8 mouse cellular contexts compared by ENCODE assay signal in genomic region chr10:91171455-91172328, GRCm38 (mm10). TPM values are rescaled to one million over a fixed set of nuclear protein-coding genes. Genes with fewer than 3 reads are reported as not detected.
DNase-seq lines count a peak whose midpoint lies in the region; ATAC-seq and TF ChIP-seq lines count a peak whose summit lies in the region.

No protein-coding gene starts in this region.

- H3K4me3 ChIP-seq in G1E (ENCODE audit: low read depth, low read length) = peak overlapping the region; percentile 97
- H3K4me3 ChIP-seq in forebrain, embryonic 15.5 days = peak overlapping the region; percentile 95
- peak overlapping the region; percentile 79 for H3K4me3 ChIP-seq in layer of hippocampus, adult 2 months
- H3K4me3 ChIP-seq in lung, adult 2 months (replicated peaks; ENCODE audit: extremely low read depth, low read depth, low read length) = peak overlapping the region; percentile 86
- H3K4me3 ChIP-seq in neural tube, embryonic 15.5 days (replicated peaks) = peak overlapping the region; percentile 96

- H3K27ac ChIP-seq in forebrain, embryonic 15.5 days (replicated peaks) = peak overlapping the region; percentile 100
- peak overlapping the region; percentile 92 for H3K27ac ChIP-seq in layer of hippocampus, adult 2 months
- peak overlapping the region; percentile 99 for H3K27ac ChIP-seq in neural tube, embryonic 15.5 days (replicated peaks)

- DNase-seq in G1E (ENCODE audit: low spot score) = peak; percentile 97
- peak; percentile 95 for DNase-seq in cerebellum, adult 11-12 months
- DNase-seq in heart, postnatal 25 days (ENCODE audit: low spot score) = peak; percentile 94
- DNase-seq in layer of hippocampus, adult 2 months (ENCODE audit: low spot score in 2 of 2) = peak; percentile 90 to 93
- peak; percentile 95 for DNase-seq in lung, adult 2 months
- DNase-seq in testis, postnatal 14 days (ENCODE audit: low spot score) = peak; percentile 91

- peak overlapping the region; percentile 98 for H3K9ac ChIP-seq in forebrain, embryonic 15.5 days (replicated peaks)
- peak overlapping the region; percentile 98 for H3K9ac ChIP-seq in neural tube, embryonic 15.5 days (replicated peaks)

- peak; percentile 65 for TF ChIP-seq POLR2A in lung, adult 2 months (IDR thresholded peaks at IDR 0.05; ENCODE audit: borderline replicate concordance, extremely low read depth, low read depth, low read length)

- no peak for TF ChIP-seq CTCF in G1E (IDR thresholded peaks at IDR 0.05; ENCODE audit: low read depth, low read length)
- TF ChIP-seq CTCF in layer of hippocampus, adult 2 months (conservative IDR thresholded peaks at IDR 0.05) = no peak
- no peak for TF ChIP-seq CTCF in lung, adult 2 months (IDR thresholded peaks at IDR 0.05; ENCODE audit: insufficient read depth, low read length)

- peaks cover 33% of the 10 kb centered on the region for H3K4me1 ChIP-seq in G1E (ENCODE audit: insufficient read depth, low read depth, low read length)
- peaks cover 40% of the 10 kb centered on the region for H3K4me1 ChIP-seq in forebrain, embryonic 15.5 days
- peaks cover 5% of the 10 kb centered on the region for H3K4me1 ChIP-seq in lung, adult 2 months (ENCODE audit: control insufficient read depth, insufficient read depth, low read length)
- peaks cover 32% of the 10 kb centered on the region for H3K4me1 ChIP-seq in neural tube, embryonic 15.5 days

- H3K4me2 ChIP-seq in forebrain, embryonic 15.5 days (replicated peaks) = peak overlapping the region; percentile 61
- peak overlapping the region; percentile 65 for H3K4me2 ChIP-seq in neural tube, embryonic 15.5 days

- intact Hi-C loops in heart, postnatal 25 days (cut with DNase I) = loop anchor here (1.0 to 2.0 kb wide), 3 partner anchors 11 to 65 kb away; no protein-coding TSS in a partner anchor

- under 1% methylated on average over 68 of the region's 68 CpGs for WGBS in forebrain, embryonic 15.5 days
- under 1% methylated on average over 66 of the region's 68 CpGs for WGBS in lung, adult 2 months
- under 1% methylated on average over 68 of the region's 68 CpGs for WGBS in neural tube, embryonic 15.5 days

- peak; percentile 71 for ATAC-seq in G1E (ENCODE audit: extremely low read depth, insufficient number of reproducible peaks, low FRiP score, poor library complexity, severe bottlenecking)
- peak; percentile 98 for ATAC-seq in forebrain, embryonic 15.5 days (replicated peaks)
- ATAC-seq in neural tube, embryonic 15.5 days (ENCODE audit: low FRiP score) = peak; percentile 97

- H3K9me3 ChIP-seq in G1E (replicated peaks) = no peaks in the 10 kb centered on the region
- H3K9me3 ChIP-seq in forebrain, embryonic 15.5 days = no peaks in the 10 kb centered on the region
- H3K9me3 ChIP-seq in neural tube, embryonic 15.5 days (replicated peaks) = no peaks in the 10 kb centered on the region

- no peaks in the 10 kb centered on the region for H3K27me3 ChIP-seq in G1E (ENCODE audit: insufficient read depth, low read length)
- H3K27me3 ChIP-seq in forebrain, embryonic 15.5 days = no peaks in the 10 kb centered on the region
- H3K27me3 ChIP-seq in neural tube, embryonic 15.5 days (replicated peaks) = no peaks in the 10 kb centered on the region

- H3K36me3 ChIP-seq in G1E (replicated peaks) = peaks cover 18% of the 10 kb centered on the region
- no peaks in the 10 kb centered on the region for H3K36me3 ChIP-seq in forebrain, embryonic 15.5 days
- no peaks in the 10 kb centered on the region for H3K36me3 ChIP-seq in neural tube, embryonic 15.5 days

RNA-seq across cellular contexts. Expression of gene Tmpo, which starts 9.4 kb away (rescaled TPM):
- total RNA-seq in G1E (2014; fragmentation: Nextera tagmentation) = 263 and 390 TPM in 2 replicates
- total RNA-seq in G1E (2017) = 492 and 529 TPM in 2 replicates
- polyA plus RNA-seq in G1E (2012) = 247 and 276 TPM in 2 replicates
- 191 and 194 TPM in 2 replicates for polyA plus RNA-seq in forebrain, embryonic 15.5 days (2015; fragmentation: Nextera tagmentation; extraction: Ambion mirVana)
- 10 to 100 TPM; 40.1 to 45.7 TPM for total RNA-seq in heart, postnatal 25 days (2021)
- 10 to 100 TPM; 37.5 to 39.7 TPM for total RNA-seq in layer of hippocampus, adult 2 months (2021)
- polyA plus RNA-seq in lung, adult 2 months (2012; rRNA removed) = 40.4 and 49.6 TPM in 2 replicates
- polyA plus RNA-seq in neural tube, embryonic 15.5 days (2015; fragmentation: Nextera tagmentation; extraction: Ambion mirVana) = 80.0 and 105 TPM in 2 replicates

RNA-seq across cellular contexts. Expression of gene Slc25a3, which starts 47.8 kb away (rescaled TPM):
- total RNA-seq in G1E (2014; fragmentation: Nextera tagmentation) = 375 and 407 TPM in 2 replicates
- 297 and 310 TPM in 2 replicates for total RNA-seq in G1E (2017)
- 508 and 619 TPM in 2 replicates for polyA plus RNA-seq in G1E (2012)
- polyA plus RNA-seq in forebrain, embryonic 15.5 days (2015; fragmentation: Nextera tagmentation; extraction: Ambion mirVana) = 447 and 482 TPM in 2 replicates
- 1,000 to 10,000 TPM; 2,502 to 2,645 TPM for total RNA-seq in heart, postnatal 25 days (2021)
- total RNA-seq in layer of hippocampus, adult 2 months (2021) = 100 to 1,000 TPM; 485 to 491 TPM
- 228 and 232 TPM in 2 replicates for polyA plus RNA-seq in lung, adult 2 months (2012; rRNA removed)
- polyA plus RNA-seq in neural tube, embryonic 15.5 days (2015; fragmentation: Nextera tagmentation; extraction: Ambion mirVana) = 595 and 628 TPM in 2 replicates

Comparison
In these comparisons a context has a peak if more than half of its experiments do, and no peak if none do; other contexts are left out.
1. Peak in every context shown above with its lines: DNase-seq, ATAC-seq, H3K4me3 ChIP-seq and H3K27ac ChIP-seq.